Mouse (Mus musculus): ENCODE measurements at regions not wholly inside any gene's neighbourhood (a gene's known extent, or its start where the extent isn't known, plus 50 kb on each side); places are given as distances from the start of the nearest gene placed in this dataset.

- no peaks in the 10 kb centered on the region for H3K4me1 ChIP-seq (ENCODE audit: control insufficient read depth, insufficient read depth, low read length)
- no peak overlapping the region for H3K27ac ChIP-seq (ENCODE audit: insufficient read depth, low read length)
- DNase-seq: no peak
- no peaks in the 10 kb centered on the region for H3K27me3 ChIP-seq (ENCODE audit: control insufficient read depth, insufficient read depth, low read length)
- H3K4me3 ChIP-seq (replicated peaks; ENCODE audit: insufficient read depth, low read depth, low read length): no peak overlapping the region
- 92% methylated on average over 2 of the region's 2 CpGs for WGBS
- TF ChIP-seq CTCF (IDR thresholded peaks at IDR 0.05; ENCODE audit: borderline replicate concordance, insufficient read depth, low read depth, low read length) (no peak), POLR2A (IDR thresholded peaks at IDR 0.05; ENCODE audit: borderline replicate concordance, insufficient read depth, low read length) (no peak)
Measured at GRCm38 (mm10) chr6:95975994-95976393, 137.0 kb upstream of the Fam19a1 start.

- no peaks in the 10 kb centered on the region for H3K27me3 ChIP-seq (ENCODE audit: control insufficient read depth, insufficient read depth, low read length)
- no peak overlapping the region for H3K27ac ChIP-seq (ENCODE audit: insufficient read depth, low read length)
- H3K4me3 ChIP-seq (replicated peaks; ENCODE audit: insufficient read depth, low read depth, low read length): no peak overlapping the region
- WGBS: 81% methylated on average over 2 of the region's 2 CpGs
- TF ChIP-seq CTCF (IDR thresholded peaks at IDR 0.05; ENCODE audit: borderline replicate concordance, insufficient read depth, low read depth, low read length) (no peak), POLR2A (IDR thresholded peaks at IDR 0.05; ENCODE audit: borderline replicate concordance, insufficient read depth, low read length) (no peak)
- DNase-seq: no peak
- no peaks in the 10 kb centered on the region for H3K4me1 ChIP-seq (ENCODE audit: control insufficient read depth, insufficient read depth, low read length)
Measured at GRCm38 (mm10) chr6:95997037-95997436, 115.9 kb upstream of the Fam19a1 start.

- Histone ChIP-seq H3K4me3 (replicated peaks; ENCODE audit: insufficient read depth, low read depth, low read length) (no peak overlapping the region), H3K4me1 (ENCODE audit: control insufficient read depth, insufficient read depth, low read length) (no peaks in the 10 kb centered on the region), H3K27ac (ENCODE audit: insufficient read depth, low read length) (no peak overlapping the region), H3K27me3 (ENCODE audit: control insufficient read depth, insufficient read depth, low read length) (no peaks in the 10 kb centered on the region)
- TF ChIP-seq CTCF (IDR thresholded peaks at IDR 0.05; ENCODE audit: borderline replicate concordance, insufficient read depth, low read depth, low read length) (no peak), POLR2A (IDR thresholded peaks at IDR 0.05; ENCODE audit: borderline replicate concordance, insufficient read depth, low read length) (no peak)
- 73% methylated on average over 3 of the region's 3 CpGs for WGBS
- DNase-seq: no peak
Measured at GRCm38 (mm10) chr6:95997741-95998140, 115.2 kb upstream of the Fam19a1 start.

GRCm38 (mm10) chr6:95999441-95999840, 113.5 kb upstream of the Fam19a1 start:
- Histone ChIP-seq H3K27ac (ENCODE audit: insufficient read depth, low read length) (no peak overlapping the region), H3K4me1 (ENCODE audit: control insufficient read depth, insufficient read depth, low read length) (no peaks in the 10 kb centered on the region), H3K4me3 (replicated peaks; ENCODE audit: insufficient read depth, low read depth, low read length) (no peak overlapping the region), H3K27me3 (ENCODE audit: control insufficient read depth, insufficient read depth, low read length) (no peaks in the 10 kb centered on the region)
- 86% methylated on average over 5 of the region's 5 CpGs for WGBS
- TF ChIP-seq POLR2A (IDR thresholded peaks at IDR 0.05; ENCODE audit: borderline replicate concordance, insufficient read depth, low read length) (no peak), CTCF (IDR thresholded peaks at IDR 0.05; ENCODE audit: borderline replicate concordance, insufficient read depth, low read depth, low read length) (no peak)
- no peak for DNase-seq

- no peak for TF ChIP-seq POLR2A (IDR thresholded peaks at IDR 0.05; ENCODE audit: borderline replicate concordance, insufficient read depth, low read length)
- TF ChIP-seq CTCF (IDR thresholded peaks at IDR 0.05; ENCODE audit: borderline replicate concordance, insufficient read depth, low read depth, low read length): no peak
- Histone ChIP-seq H3K4me1 (ENCODE audit: control insufficient read depth, insufficient read depth, low read length) (no peaks in the 10 kb centered on the region), H3K27ac (ENCODE audit: insufficient read depth, low read length) (no peak overlapping the region), H3K27me3 (ENCODE audit: control insufficient read depth, insufficient read depth, low read length) (no peaks in the 10 kb centered on the region), H3K4me3 (replicated peaks; ENCODE audit: insufficient read depth, low read depth, low read length) (no peak overlapping the region)
- no peak for DNase-seq
- 67% methylated on average over 10 of the region's 10 CpGs for WGBS
Measured at GRCm38 (mm10) chr6:96000011-96000476, 112.9 kb upstream of the Fam19a1 start.

GRCm38 (mm10) chr6:96011299-96011698, 101.7 kb upstream of the Fam19a1 start:
- Histone ChIP-seq H3K27me3 (ENCODE audit: control insufficient read depth, insufficient read depth, low read length) (no peaks in the 10 kb centered on the region), H3K4me3 (replicated peaks; ENCODE audit: insufficient read depth, low read depth, low read length) (no peak overlapping the region), H3K27ac (ENCODE audit: insufficient read depth, low read length) (no peak overlapping the region), H3K4me1 (ENCODE audit: control insufficient read depth, insufficient read depth, low read length) (no peaks in the 10 kb centered on the region)
- DNase-seq: no peak
- TF ChIP-seq POLR2A (IDR thresholded peaks at IDR 0.05; ENCODE audit: borderline replicate concordance, insufficient read depth, low read length) (no peak), CTCF (IDR thresholded peaks at IDR 0.05; ENCODE audit: borderline replicate concordance, insufficient read depth, low read depth, low read length) (no peak)
- WGBS: 84% methylated on average over 5 of the region's 5 CpGs

GRCm38 (mm10) chr6:96028022-96028704, 84.8 kb upstream of the Fam19a1 start:
- TF ChIP-seq CTCF (IDR thresholded peaks at IDR 0.05; ENCODE audit: borderline replicate concordance, insufficient read depth, low read depth, low read length) (no peak), POLR2A (IDR thresholded peaks at IDR 0.05; ENCODE audit: borderline replicate concordance, insufficient read depth, low read length) (no peak)
- H3K27ac ChIP-seq (ENCODE audit: insufficient read depth, low read length): no peak overlapping the region
- DNase-seq: no peak
- WGBS: 79% methylated on average over 7 of the region's 7 CpGs
- no peak overlapping the region for H3K4me3 ChIP-seq (replicated peaks; ENCODE audit: insufficient read depth, low read depth, low read length)
- no peaks in the 10 kb centered on the region for H3K27me3 ChIP-seq (ENCODE audit: control insufficient read depth, insufficient read depth, low read length)
- H3K4me1 ChIP-seq (ENCODE audit: control insufficient read depth, insufficient read depth, low read length): no peaks in the 10 kb centered on the region

- 81% methylated on average over 4 of the region's 4 CpGs for WGBS
- TF ChIP-seq POLR2A (IDR thresholded peaks at IDR 0.05; ENCODE audit: borderline replicate concordance, insufficient read depth, low read length) (no peak), CTCF (IDR thresholded peaks at IDR 0.05; ENCODE audit: borderline replicate concordance, insufficient read depth, low read depth, low read length) (no peak)
- Histone ChIP-seq H3K27ac (ENCODE audit: insufficient read depth, low read length) (no peak overlapping the region), H3K27me3 (ENCODE audit: control insufficient read depth, insufficient read depth, low read length) (no peaks in the 10 kb centered on the region), H3K4me3 (replicated peaks; ENCODE audit: insufficient read depth, low read depth, low read length) (no peak overlapping the region), H3K4me1 (ENCODE audit: control insufficient read depth, insufficient read depth, low read length) (no peaks in the 10 kb centered on the region)
- DNase-seq: no peak
Measured at GRCm38 (mm10) chr6:96043711-96044110, 69.2 kb upstream of the Fam19a1 start.

Measured in cerebellum, adult 2 months (tissue).